Mouse (Mus musculus) macrophage (primary cell): Measurements from ENCODE around the gene Atp5d. TPM values are rescaled to one million over a fixed set of nuclear protein-coding genes. Genes with fewer than 3 reads are reported as not detected.
A peak's percentile ranks its signal among the peaks of the same experiment; 100 is the strongest.

Experiments used
- H3K27ac ChIP-seq: fragments of 350-480 bp; formaldehyde crosslinking; 2 replicates; pipeline ENCODE4 v1.9.0; 2021
- H3K36me3 ChIP-seq: fragments of 350-480 bp; formaldehyde crosslinking; 2 replicates; pipeline ENCODE4 v1.9.0; 2021; ENCODE audit errors: inconsistent target
- H3K4me3 ChIP-seq: fragments of 350-480 bp; formaldehyde crosslinking; 2 replicates; pipeline ENCODE4 v1.9.0; 2021; ENCODE audit errors: inconsistent target
- H3K79me2 ChIP-seq: fragments of 350-480 bp; formaldehyde crosslinking; 2 replicates; pipeline ENCODE4 v1.9.0; 2021; ENCODE audit errors: inconsistent target
- WGBS: methylation state at CpG from one replicate; pipeline ENCODE4 v1.1.7; 2026; ENCODE audit warnings: inconsistent platforms; ENCODE audit not compliant: missing documents; 5-methylcytosine and 5-hydroxymethylcytosine counted together
- polyA plus RNA-seq: library from polyadenylated mRNA; stranded (reverse); fragments of 250-400 nt; gene quantifications from 3 replicates; pipeline ENCODE4 v1.2.4, GENCODE M21; 2018; ENCODE audit warnings: inconsistent platforms

Atp5d gene
- polyA plus RNA-seq, 1 experiment from 2014 or later: 68.4 TPM

- Histone ChIP-seq H3K79me2 (peaks cover 14% of the 10 kb centered on the region), H3K27ac (peak overlapping the region; percentile 21; the same call in 1 of the 2 replicates), H3K4me3 (no peak overlapping the region), H3K36me3 (no peaks in the 10 kb centered on the region)
- 73% methylated on average over 4 of the region's 5 CpGs for WGBS
Observed at GRCm38 (mm10) chr10:80105926-80106325, 32.5 kb upstream of the Atp5d start.

DNA sequence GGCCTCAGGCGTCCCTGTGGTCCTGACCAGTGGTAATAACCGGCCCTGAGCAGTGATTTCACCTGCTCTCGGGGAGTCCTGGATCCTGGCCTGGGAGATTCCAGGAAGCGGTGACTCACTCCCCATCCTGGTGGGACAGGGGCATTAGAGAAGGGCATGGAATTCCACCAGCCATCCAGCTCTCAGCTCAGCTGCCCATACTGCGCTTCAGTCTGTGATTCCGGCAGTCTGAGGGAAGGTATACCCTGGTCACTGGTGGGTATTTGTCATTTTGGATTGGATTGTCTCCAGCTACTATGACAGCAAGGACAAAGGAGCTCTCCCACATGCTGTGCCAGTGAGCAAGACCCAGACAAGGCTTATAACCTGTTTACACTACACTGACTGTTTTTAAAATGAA lies 30.8 kb upstream of the Atp5d start:
- Histone ChIP-seq H3K4me3 (no peak overlapping the region), H3K79me2 (no peaks in the 10 kb centered on the region), H3K36me3 (no peaks in the 10 kb centered on the region), H3K27ac (no peak overlapping the region)
- WGBS: 88% methylated on average over 6 of the region's 6 CpGs

- peak overlapping the region; percentile 88 for H3K27ac ChIP-seq
- WGBS: 3% methylated on average over 27 of the region's 27 CpGs
- peak overlapping the region; percentile 57 for H3K4me3 ChIP-seq
- peaks cover 35% of the 10 kb centered on the region for H3K79me2 ChIP-seq
- no peaks in the 10 kb centered on the region for H3K36me3 ChIP-seq
Observed at GRCm38 (mm10) chr10:80114341-80115284, 23.8 kb upstream of the Atp5d start.

DNA sequence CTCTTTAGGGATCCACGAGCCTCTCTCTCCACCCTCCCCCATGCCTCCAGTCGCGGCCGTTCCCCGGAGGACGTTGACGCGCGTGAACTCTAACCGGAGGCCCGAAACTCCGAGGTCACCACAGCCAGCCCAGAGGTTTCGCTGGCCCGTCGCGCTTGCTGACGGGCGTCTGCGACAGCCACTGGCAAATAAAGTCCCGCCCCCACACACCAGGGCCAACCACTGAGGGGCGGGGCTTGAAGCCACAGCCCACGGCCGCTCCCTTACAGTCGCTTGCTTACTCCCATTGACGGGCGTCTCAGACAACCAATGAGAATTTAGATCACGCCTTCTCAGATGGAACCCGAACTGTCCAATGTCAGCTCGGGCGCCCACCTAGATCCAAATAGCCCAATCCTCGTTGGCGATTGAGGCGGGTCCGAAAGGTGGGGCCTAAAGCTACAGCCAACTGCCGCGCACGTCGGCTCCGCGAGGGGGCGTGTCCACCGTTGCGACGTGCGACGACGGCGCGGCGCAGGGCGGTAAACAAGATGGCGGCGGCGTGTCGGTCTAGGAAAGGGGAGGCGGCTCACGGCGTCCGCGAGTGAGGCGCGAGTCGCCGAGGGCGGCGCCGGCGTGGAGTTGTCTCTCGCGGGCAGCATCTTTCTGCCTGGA lies 23.0 kb upstream of the Atp5d start, which contains the start of gene Stk11:
Gene Stk11 (plus strand): TSS at position 514 of the 654 bp plus-strand sequence.
- under 1% methylated on average over 63 of the region's 70 CpGs for WGBS
- H3K4me3 ChIP-seq: peak within 1 kb of the TSS; percentile 78

GRCm38 (mm10) chr10:80115944-80116335 lies 22.5 kb upstream of the Atp5d start:
- Histone ChIP-seq H3K36me3 (peaks cover 5% of the 10 kb centered on the region; the same call in 1 of the 2 replicates), H3K4me3 (peak overlapping the region; percentile 78), H3K79me2 (peaks cover 49% of the 10 kb centered on the region), H3K27ac (peak overlapping the region; percentile 65)
- under 1% methylated on average over 56 of the region's 63 CpGs for WGBS

More for the DNA sequence above, 23.0 kb upstream of the Atp5d start, which contains the start of gene Stk11:
- H3K79me2 ChIP-seq: peaks cover 43% of the 10 kb centered on the region
- H3K36me3 ChIP-seq: peaks cover under 1% of the 10 kb centered on the region; the same call in 1 of the 2 replicates
- H3K27ac ChIP-seq: peak within 1 kb of the TSS; percentile 88

- Histone ChIP-seq H3K4me3 (peak overlapping the region; percentile 78), H3K36me3 (peaks cover 5% of the 10 kb centered on the region; the same call in 1 of the 2 replicates), H3K79me2 (peaks cover 55% of the 10 kb centered on the region), H3K27ac (peak overlapping the region; percentile 65)
- 1% methylated on average over 21 of the region's 27 CpGs for WGBS
Observed at GRCm38 (mm10) chr10:80116563-80116926, 21.9 kb upstream of the Atp5d start.

DNA sequence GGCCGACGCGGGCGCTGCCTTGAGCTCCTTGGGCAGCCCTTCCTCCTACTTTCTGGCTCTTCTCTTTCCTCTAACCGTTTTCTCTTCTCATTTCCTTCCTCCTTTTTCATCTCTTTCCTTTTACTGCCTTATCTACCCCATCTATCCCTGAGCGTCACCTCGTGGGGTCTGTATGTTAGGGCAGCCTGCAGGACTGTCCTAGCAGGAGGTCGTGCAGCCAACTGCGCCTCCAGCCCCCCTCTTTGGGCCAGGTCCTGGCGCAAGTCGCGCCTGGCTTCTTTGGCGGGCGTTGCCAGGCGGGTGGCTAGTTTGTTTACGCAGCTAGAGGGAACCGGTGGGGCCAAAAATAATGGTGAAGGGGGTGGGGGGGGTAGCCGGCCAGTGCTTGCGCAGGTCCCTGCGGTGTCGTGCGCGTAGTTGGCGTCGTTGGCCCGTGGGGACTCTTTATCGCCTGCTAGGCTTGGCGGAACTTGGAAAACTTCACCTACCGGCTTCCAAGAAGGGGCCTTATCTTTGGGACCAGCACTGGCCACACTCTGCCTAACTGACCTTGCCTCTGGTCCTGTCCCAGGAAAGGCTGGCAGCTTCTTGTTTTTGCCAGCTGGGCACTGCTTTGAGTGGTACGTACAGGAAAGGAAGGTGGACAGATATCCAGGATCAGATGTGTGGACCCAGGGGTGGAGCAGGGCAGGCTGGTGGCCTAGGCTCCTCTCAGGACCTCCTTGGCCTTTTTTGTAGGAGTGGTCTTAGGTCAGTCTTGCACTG lies 21.3 kb upstream of the Atp5d start:
- H3K27ac ChIP-seq: peak overlapping the region; percentile 65
- peak overlapping the region; percentile 78 for H3K4me3 ChIP-seq
- peaks cover 60% of the 10 kb centered on the region for H3K79me2 ChIP-seq
- 4% methylated on average over 30 of the region's 30 CpGs for WGBS
- H3K36me3 ChIP-seq: peaks cover 5% of the 10 kb centered on the region; the same call in 1 of the 2 replicates

GRCm38 (mm10) chr10:80117736-80118135 lies 20.7 kb upstream of the Atp5d start:
- H3K4me3 ChIP-seq: peak overlapping the region; percentile 78
- peaks cover 5% of the 10 kb centered on the region; the same call in 1 of the 2 replicates for H3K36me3 ChIP-seq
- H3K79me2 ChIP-seq: peaks cover 67% of the 10 kb centered on the region
- peak overlapping the region; percentile 65; the same call in 1 of the 2 replicates for H3K27ac ChIP-seq
- 17% methylated on average over 1 of the region's 1 CpGs for WGBS

GRCm38 (mm10) chr10:80118552-80118951 lies 19.9 kb upstream of the Atp5d start:
- 72% methylated on average over 6 of the region's 6 CpGs for whole genome bisulfite sequencing
- H3K36me3 ChIP-seq: peaks cover 5% of the 10 kb centered on the region; the same call in 1 of the 2 replicates
- no peak overlapping the region for H3K4me3 ChIP-seq
- no peak overlapping the region for H3K27ac ChIP-seq
- H3K79me2 ChIP-seq: peaks cover 75% of the 10 kb centered on the region

DNA sequence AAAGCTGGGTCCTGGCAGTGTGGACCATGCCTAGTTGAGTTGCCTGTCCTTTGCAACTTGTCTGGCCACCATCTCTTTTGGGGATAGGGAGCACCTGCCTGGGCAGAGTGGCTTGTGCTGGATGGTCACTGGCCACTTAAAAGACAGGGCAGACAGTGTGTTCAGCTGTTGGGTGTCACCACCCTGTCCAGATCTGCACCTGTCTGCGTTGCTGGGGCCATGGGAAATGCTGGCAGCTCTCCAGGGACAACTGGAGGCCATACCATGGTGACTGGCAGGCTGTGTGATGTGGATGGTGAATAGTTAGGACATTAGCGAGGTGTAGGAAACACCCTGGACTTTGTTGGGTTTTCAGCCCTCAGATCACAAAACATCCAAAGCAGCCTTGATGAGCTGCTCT lies 18.3 kb upstream of the Atp5d start:
- 81% methylated on average over 2 of the region's 2 CpGs for WGBS
- H3K79me2 ChIP-seq: peaks cover 91% of the 10 kb centered on the region
- H3K4me3 ChIP-seq: no peak overlapping the region
- no peak overlapping the region for H3K27ac ChIP-seq
- H3K36me3 ChIP-seq: peaks cover 11% of the 10 kb centered on the region

GRCm38 (mm10) chr10:80121639-80122038 lies 16.8 kb upstream of the Atp5d start:
- WGBS: 46% methylated on average over 2 of the region's 2 CpGs
- Histone ChIP-seq H3K27ac (no peak overlapping the region), H3K4me3 (no peak overlapping the region), H3K79me2 (peaks cover 100% of the 10 kb centered on the region), H3K36me3 (peaks cover 26% of the 10 kb centered on the region)

GRCm38 (mm10) chr10:80123932-80124562 lies 14.4 kb upstream of the Atp5d start:
- Histone ChIP-seq H3K27ac (no peak overlapping the region), H3K79me2 (peaks cover 90% of the 10 kb centered on the region), H3K4me3 (no peak overlapping the region), H3K36me3 (peaks cover 49% of the 10 kb centered on the region)
- 92% methylated on average over 9 of the region's 9 CpGs for WGBS

DNA sequence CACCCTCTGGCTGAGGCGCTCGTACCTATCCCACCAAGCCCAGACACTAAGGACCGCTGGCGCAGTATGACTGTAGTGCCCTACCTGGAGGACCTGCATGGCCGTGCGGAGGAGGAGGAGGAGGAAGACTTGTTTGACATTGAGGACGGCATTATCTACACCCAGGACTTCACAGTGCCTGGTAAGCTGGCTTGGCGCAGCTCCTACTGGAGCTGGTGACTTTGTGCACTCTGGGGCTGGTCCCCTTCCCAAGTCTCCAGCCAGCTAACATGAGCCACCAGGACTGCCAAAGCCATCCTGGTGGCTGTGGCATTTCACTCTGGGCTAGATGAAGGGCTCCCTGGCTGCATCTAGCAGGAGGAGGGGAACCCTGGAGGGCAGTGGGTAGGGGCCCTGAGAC lies 10.5 kb upstream of the Atp5d start:
- no peak overlapping the region for H3K27ac ChIP-seq
- H3K79me2 ChIP-seq: peaks cover 51% of the 10 kb centered on the region
- 96% methylated on average over 4 of the region's 8 CpGs for WGBS
- peaks cover 65% of the 10 kb centered on the region for H3K36me3 ChIP-seq
- H3K4me3 ChIP-seq: no peak overlapping the region

DNA sequence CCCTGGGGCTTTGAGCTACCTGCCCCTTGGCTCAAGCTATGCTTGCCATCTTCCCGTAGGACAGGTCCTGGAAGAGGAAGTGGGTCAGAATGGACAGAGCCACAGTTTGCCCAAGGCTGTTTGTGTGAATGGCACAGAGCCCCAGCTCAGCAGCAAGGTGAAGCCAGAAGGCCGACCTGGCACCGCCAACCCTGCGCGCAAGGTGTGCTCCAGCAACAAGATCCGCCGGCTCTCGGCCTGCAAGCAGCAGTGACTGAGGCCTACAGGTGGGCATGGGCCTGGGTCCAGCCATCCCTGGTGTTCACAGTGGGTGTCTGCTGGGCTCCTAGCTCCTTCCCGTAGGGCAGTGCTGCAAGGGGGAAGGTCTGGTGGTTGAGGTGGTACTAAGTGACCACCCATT lies 8.6 kb upstream of the Atp5d start:
- no peak overlapping the region for H3K4me3 ChIP-seq
- WGBS: 90% methylated on average over 8 of the region's 9 CpGs
- H3K36me3 ChIP-seq: peaks cover 62% of the 10 kb centered on the region
- peaks cover 32% of the 10 kb centered on the region for H3K79me2 ChIP-seq
- H3K27ac ChIP-seq: no peak overlapping the region
